Mouse (Mus musculus) myocyte (in vitro differentiated cells): ENCODE measurements around the gene Lrrc8b.

ENCODE experiments used
- E2F4 ChIP-seq: IDR thresholded peaks from one replicate; pipeline ENCODE4 v1.6.1; 2011; ENCODE audit warnings: mild to moderate bottlenecking, control low read depth, moderate library complexity; ENCODE audit not compliant: insufficient read depth
- MAX ChIP-seq: IDR thresholded peaks from one replicate; pipeline ENCODE4 v1.6.1; 2011; ENCODE audit warnings: low read depth, mild to moderate bottlenecking, control low read depth
- MYOD1 ChIP-seq, 3 experiments: IDR thresholded peaks; one replicate each; pipeline ENCODE4 v1.6.1; 2011; ENCODE audit warnings: control low read depth in 2 of 3, low read depth in 2 of 3, mild to moderate bottlenecking in 2 of 3, moderate library complexity in 1 of 3; ENCODE audit not compliant: insufficient read length in 2 of 3, control insufficient read depth in 1 of 3
- POLR2A ChIP-seq: IDR thresholded peaks from one replicate; pipeline ENCODE4 v1.6.1; 2011; ENCODE audit warnings: low read depth, mild to moderate bottlenecking, control low read depth, moderate library complexity; ENCODE audit not compliant: insufficient read length
- POLR2AphosphoS2 ChIP-seq: IDR thresholded peaks from one replicate; pipeline ENCODE4 v1.6.1; 2011; ENCODE audit warnings: low read depth, control low read depth; ENCODE audit not compliant: insufficient read length
- TCF12 ChIP-seq: IDR thresholded peaks from one replicate; pipeline ENCODE4 v1.6.1; 2011; ENCODE audit warnings: mild to moderate bottlenecking, control low read depth; ENCODE audit not compliant: poor library complexity, insufficient read depth, severe bottlenecking

GRCm38 (mm10) chr5:105472983-105473705 is 57.6 kb downstream of the Lrrc8b start:
- TF ChIP-seq E2F4 (no peak), POLR2A (no peak), MYOD1 (IDR thresholded peaks at IDR 0.05; ENCODE audit: control insufficient read depth in 1 of 3, insufficient read length in 2 of 3, low read depth in 2 of 3) (no peak), TCF12 (no peak), POLR2AphosphoS2 (no peak), MAX (no peak)
